25 mouse cellular contexts compared by ENCODE assay signal in the genomic region with DNA sequence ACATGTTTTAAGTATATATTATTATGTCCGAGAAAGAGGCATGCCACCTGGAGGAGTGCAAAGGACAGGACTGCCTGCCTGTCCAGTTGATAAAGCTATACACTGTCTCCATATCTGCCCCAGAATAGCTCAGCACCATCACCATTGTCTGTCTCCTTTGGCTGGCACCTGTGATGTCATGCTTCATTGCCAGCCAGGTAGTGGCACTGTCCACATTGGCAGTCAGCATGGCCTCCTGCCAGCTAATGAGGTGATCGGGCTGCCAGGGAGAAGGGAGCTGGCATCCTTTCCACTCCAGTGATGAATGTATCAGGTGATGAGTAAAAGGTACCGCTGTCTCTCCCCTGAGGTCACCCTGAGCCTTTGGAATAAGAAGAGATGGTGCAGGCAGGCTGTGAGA.
DNase-seq lines count a peak whose midpoint lies in the region; ATAC-seq and TF ChIP-seq lines count a peak whose summit lies in the region.
"Had no signal": no experiment of that assay in that cellular context is flagged by ENCODE, and none has a peak within 500 bp of the region (broad histone marks: within the 10 kb centered on the region; RNA-seq: fewer than 3 reads in every experiment).

No protein-coding gene starts in this region.

- no peak for ATAC-seq in kidney, embryonic 16.5 days (ENCODE audit: low FRiP score, low TSS enrichment)
- ATAC-seq in liver, postnatal 0 days: no peak
- ATAC-seq: forebrain, embryonic 15.5 days; hindbrain, embryonic 16.5 days; intestine, embryonic 16.5 days; midbrain, embryonic 16.5 days had no signal

- no peaks in the 10 kb centered on the region for H3K36me3 ChIP-seq in kidney, embryonic 16.5 days (ENCODE audit: insufficient read depth, low read length)
- no peaks in the 10 kb centered on the region for H3K36me3 ChIP-seq in liver, postnatal 0 days (replicated peaks; ENCODE audit: insufficient read depth, low read length)
- H3K36me3 ChIP-seq: embryonic facial prominence, embryonic 15.5 days; forebrain, embryonic 15.5 days; heart, embryonic 10.5 days; limb, embryonic 13.5 days; liver, embryonic 13.5 days; neural tube, embryonic 15.5 days; stomach, embryonic 15.5 days had no signal

- H3K9me3 ChIP-seq in kidney, embryonic 16.5 days (ENCODE audit: low read length): no peaks in the 10 kb centered on the region
- peaks cover 4% of the 10 kb centered on the region; the same call in 1 of the 2 replicates for H3K9me3 ChIP-seq in liver, postnatal 0 days (ENCODE audit: low read length)
- H3K9me3 ChIP-seq: embryonic facial prominence, embryonic 15.5 days; forebrain, embryonic 15.5 days; heart, embryonic 10.5 days; limb, embryonic 13.5 days; neural tube, embryonic 15.5 days; stomach, embryonic 15.5 days had no signal

- no peak overlapping the region for H3K4me3 ChIP-seq in kidney, embryonic 16.5 days (ENCODE audit: low read length)
- H3K4me3 ChIP-seq in liver, postnatal 0 days (ENCODE audit: low read depth, low read length): no peak overlapping the region
- H3K4me3 ChIP-seq: embryonic facial prominence, embryonic 15.5 days; forebrain, embryonic 15.5 days; heart, embryonic 10.5 days; layer of hippocampus, adult 2 months; limb, embryonic 13.5 days; liver, embryonic 13.5 days; neural tube, embryonic 15.5 days; stomach, embryonic 15.5 days had no signal

- no peak for TF ChIP-seq CTCF in liver, postnatal 0 days (IDR thresholded peaks at IDR 0.05; ENCODE audit: low read depth)

- no peaks in the 10 kb centered on the region for H3K27me3 ChIP-seq in kidney, embryonic 16.5 days (ENCODE audit: insufficient read depth, low read length)
- H3K27me3 ChIP-seq in liver, postnatal 0 days (ENCODE audit: insufficient read depth, low read length): no peaks in the 10 kb centered on the region
- H3K27me3 ChIP-seq: embryonic facial prominence, embryonic 15.5 days; forebrain, embryonic 15.5 days; liver, embryonic 13.5 days; neural tube, embryonic 15.5 days; stomach, embryonic 15.5 days had no signal

- no peak for TF ChIP-seq EP300 in liver, postnatal 0 days (IDR thresholded peaks at IDR 0.05; ENCODE audit: low read depth)

- no peak overlapping the region for H3K4me2 ChIP-seq in kidney, embryonic 16.5 days (replicated peaks; ENCODE audit: low read depth, low read length)
- H3K4me2 ChIP-seq in liver, postnatal 0 days (ENCODE audit: low read depth, low read length): no peak overlapping the region
- H3K4me2 ChIP-seq: embryonic facial prominence, embryonic 15.5 days; forebrain, embryonic 15.5 days; limb, embryonic 13.5 days; liver, embryonic 13.5 days; lung, embryonic 14.5 days; neural tube, embryonic 15.5 days; stomach, embryonic 15.5 days had no signal

- H3K4me1 ChIP-seq in kidney, embryonic 16.5 days (ENCODE audit: insufficient read depth, low read length): no peaks in the 10 kb centered on the region
- H3K4me1 ChIP-seq in liver, postnatal 0 days (ENCODE audit: insufficient read depth): no peaks in the 10 kb centered on the region
- H3K4me1 ChIP-seq: embryonic facial prominence, embryonic 15.5 days; heart, embryonic 10.5 days; limb, embryonic 13.5 days; liver, embryonic 13.5 days; stomach, embryonic 15.5 days had no signal

- H3K27ac ChIP-seq in kidney, embryonic 16.5 days (ENCODE audit: low read length): no peak overlapping the region
- H3K27ac ChIP-seq in liver, postnatal 0 days (ENCODE audit: low read depth): no peak overlapping the region
- H3K27ac ChIP-seq: embryonic facial prominence, embryonic 15.5 days; forebrain, embryonic 15.5 days; heart, embryonic 10.5 days; layer of hippocampus, adult 2 months; limb, embryonic 13.5 days; liver, embryonic 13.5 days; neural tube, embryonic 15.5 days; stomach, embryonic 15.5 days had no signal

- WGBS in kidney, embryonic 16.5 days: 94% methylated on average over 3 of the region's 3 CpGs
- 86% methylated on average over 3 of the region's 3 CpGs for WGBS in liver, postnatal 0 days (ENCODE audit: insufficient replicate concordance)

- intact Hi-C loops in gastrocnemius, postnatal 36 days (cut with DNase I): no loop called here

- H3K9ac ChIP-seq in kidney, embryonic 16.5 days (replicated peaks; ENCODE audit: low read length): no peak overlapping the region
- H3K9ac ChIP-seq in liver, postnatal 0 days (replicated peaks): no peak overlapping the region
- H3K9ac ChIP-seq: embryonic facial prominence, embryonic 15.5 days; forebrain, embryonic 15.5 days; limb, embryonic 13.5 days; liver, embryonic 13.5 days; lung, embryonic 14.5 days; neural tube, embryonic 15.5 days; stomach, embryonic 15.5 days had no signal

- peak; percentile 5 for DNase-seq in gastrocnemius, postnatal 10 days
- DNase-seq in gastrocnemius, postnatal 36 days: no peak
- peak; percentile 1 to 2 for DNase-seq in kidney, adult 8-10 months
- peak; percentile 83 for DNase-seq in cerebellum, adult 11-12 months
- DNase-seq in cerebellum, postnatal 10 days: peak; percentile 91 to 92
- no peak for DNase-seq in liver, postnatal 0 days
- DNase-seq in layer of hippocampus, adult 18-20 months (ENCODE audit: low spot score in 2 of 2): no peak
- DNase-seq: adrenal gland, postnatal 14 days; gastrocnemius, postnatal 25 days; kidney, postnatal 10 days; layer of hippocampus, postnatal 36 days; liver, embryonic 13.5 days; lung, embryonic 14.5 days; thymus, postnatal 36 days had no signal

Comparison
In these comparisons a context has a peak if more than half of its experiments do, and no peak if none do; other contexts are left out.
1. DNase-seq: peak in gastrocnemius, postnatal 10 days (single experiment), kidney, adult 8-10 months (2 of 2), cerebellum, adult 11-12 months (single experiment) and cerebellum, postnatal 10 days (2 of 2); none in gastrocnemius, postnatal 36 days (0 of 2), liver, postnatal 0 days (single experiment) and layer of hippocampus, adult 18-20 months (0 of 2).